Mouse (Mus musculus): Measurements from ENCODE around the gene Prss36. TPM values are rescaled to one million over a fixed set of nuclear protein-coding genes. Genes with fewer than 3 reads are reported as not detected.
"Not testable (repeated sequence)": the region's sequence is repeated elsewhere in the genome, so short reads cannot be mapped to it uniquely, and the experiment has no call there.

The Prss36 gene
- polyA plus RNA-seq, 1 experiment = 15.8 TPM

GRCm38 (mm10) chr7:127966371-127966918 is 19.9 kb upstream of the Prss36 start:
- no peaks in the 10 kb centered on the region for H3K27me3 ChIP-seq (ENCODE audit: control insufficient read depth, insufficient read depth, low read length)
- peak overlapping the region; percentile 75 for H3K27ac ChIP-seq (ENCODE audit: control insufficient read depth, insufficient read depth, low read length)
- peak; percentile 14 for DNase-seq
- 10% methylated on average over 10 of the region's 10 CpGs for WGBS
- peaks cover 18% of the 10 kb centered on the region for H3K36me3 ChIP-seq (ENCODE audit: control insufficient read depth, insufficient read depth, low read length)
- peaks cover 10% of the 10 kb centered on the region for H3K4me1 ChIP-seq (replicated peaks; ENCODE audit: control insufficient read depth, insufficient read depth, low read length)
- TF ChIP-seq POLR2A (IDR thresholded peaks at IDR 0.05; ENCODE audit: control insufficient read depth, extremely low read depth, insufficient read depth, low read length, poor library complexity) (no peak), CTCF (IDR thresholded peaks at IDR 0.05; ENCODE audit: borderline replicate concordance, control insufficient read depth, extremely low read depth, insufficient read depth, low read length, poor library complexity) (no peak)
- H3K4me3 ChIP-seq (ENCODE audit: control insufficient read depth, insufficient read depth, low read length) = peak overlapping the region; percentile 88

GRCm38 (mm10) chr7:127959364-127959763 is 12.8 kb upstream of the Prss36 start:
- no peak for TF ChIP-seq POLR2A (IDR thresholded peaks at IDR 0.05; ENCODE audit: control insufficient read depth, extremely low read depth, insufficient read depth, low read length, poor library complexity)
- TF ChIP-seq CTCF (IDR thresholded peaks at IDR 0.05; ENCODE audit: borderline replicate concordance, control insufficient read depth, extremely low read depth, insufficient read depth, low read length, poor library complexity) = no peak
- H3K4me1 ChIP-seq (replicated peaks; ENCODE audit: control insufficient read depth, insufficient read depth, low read length) = no peaks in the 10 kb centered on the region
- no peak for DNase-seq
- no peaks in the 10 kb centered on the region for H3K27me3 ChIP-seq (ENCODE audit: control insufficient read depth, insufficient read depth, low read length)
- no peak overlapping the region for H3K27ac ChIP-seq (ENCODE audit: control insufficient read depth, insufficient read depth, low read length)
- 81% methylated on average over 5 of the region's 5 CpGs for WGBS
- H3K4me3 ChIP-seq (ENCODE audit: control insufficient read depth, insufficient read depth, low read length) = no peak overlapping the region
- H3K36me3 ChIP-seq (ENCODE audit: control insufficient read depth, insufficient read depth, low read length) = no peaks in the 10 kb centered on the region

GRCm38 (mm10) chr7:127952864-127953581 is 6.5 kb upstream of the Prss36 start:
- Histone ChIP-seq H3K27ac (ENCODE audit: control insufficient read depth, insufficient read depth, low read length) (no peak overlapping the region; the same call in 1 of the 2 replicates), H3K4me3 (ENCODE audit: control insufficient read depth, insufficient read depth, low read length) (peak overlapping the region; percentile 9; the same call in 1 of the 2 replicates), H3K4me1 (replicated peaks; ENCODE audit: control insufficient read depth, insufficient read depth, low read length) (peaks cover 7% of the 10 kb centered on the region), H3K36me3 (ENCODE audit: control insufficient read depth, insufficient read depth, low read length) (no peaks in the 10 kb centered on the region), H3K27me3 (ENCODE audit: control insufficient read depth, insufficient read depth, low read length) (no peaks in the 10 kb centered on the region)
- WGBS = 13% methylated on average over 13 of the region's 13 CpGs
- TF ChIP-seq CTCF (IDR thresholded peaks at IDR 0.05; ENCODE audit: borderline replicate concordance, control insufficient read depth, extremely low read depth, insufficient read depth, low read length, poor library complexity) = no peak
- no peak for TF ChIP-seq POLR2A (IDR thresholded peaks at IDR 0.05; ENCODE audit: control insufficient read depth, extremely low read depth, insufficient read depth, low read length, poor library complexity)
- peak; percentile 29 for DNase-seq

- no peak overlapping the region for H3K4me3 ChIP-seq (ENCODE audit: control insufficient read depth, insufficient read depth, low read length)
- WGBS = 69% methylated on average over 23 of the region's 23 CpGs
- no peak for DNase-seq
- H3K27me3 ChIP-seq (ENCODE audit: control insufficient read depth, insufficient read depth, low read length) = no peaks in the 10 kb centered on the region
- H3K36me3 ChIP-seq (ENCODE audit: control insufficient read depth, insufficient read depth, low read length) = no peaks in the 10 kb centered on the region
- H3K4me1 ChIP-seq (replicated peaks; ENCODE audit: control insufficient read depth, insufficient read depth, low read length) = no peaks in the 10 kb centered on the region
- no peak overlapping the region for H3K27ac ChIP-seq (ENCODE audit: control insufficient read depth, insufficient read depth, low read length)
- no peak for TF ChIP-seq CTCF (IDR thresholded peaks at IDR 0.05; ENCODE audit: borderline replicate concordance, control insufficient read depth, extremely low read depth, insufficient read depth, low read length, poor library complexity)
- no peak for TF ChIP-seq POLR2A (IDR thresholded peaks at IDR 0.05; ENCODE audit: control insufficient read depth, extremely low read depth, insufficient read depth, low read length, poor library complexity)
Measured at GRCm38 (mm10) chr7:127944614-127945013, 1.9 kb downstream of the Prss36 start.

- H3K27ac ChIP-seq (ENCODE audit: control insufficient read depth, insufficient read depth, low read length); H3K4me1 ChIP-seq (replicated peaks; ENCODE audit: control insufficient read depth, insufficient read depth, low read length); H3K27me3 ChIP-seq (ENCODE audit: control insufficient read depth, insufficient read depth, low read length); DNase-seq; H3K4me3 ChIP-seq (ENCODE audit: control insufficient read depth, insufficient read depth, low read length); H3K36me3 ChIP-seq (ENCODE audit: control insufficient read depth, insufficient read depth, low read length): not testable (repeated sequence)
- WGBS = 56% methylated on average over 2 of the region's 2 CpGs
Measured at GRCm38 (mm10) chr7:127942097-127942496, 4.4 kb downstream of the Prss36 start.

- no peak for DNase-seq
- Histone ChIP-seq H3K27me3 (ENCODE audit: control insufficient read depth, insufficient read depth, low read length) (no peaks in the 10 kb centered on the region), H3K27ac (ENCODE audit: control insufficient read depth, insufficient read depth, low read length) (no peak overlapping the region), H3K4me3 (ENCODE audit: control insufficient read depth, insufficient read depth, low read length) (peak overlapping the region; percentile 65; the same call in 1 of the 2 replicates), H3K4me1 (replicated peaks; ENCODE audit: control insufficient read depth, insufficient read depth, low read length) (peaks cover 13% of the 10 kb centered on the region), H3K36me3 (ENCODE audit: control insufficient read depth, insufficient read depth, low read length) (no peaks in the 10 kb centered on the region)
- 80% methylated on average over 18 of the region's 18 CpGs for WGBS
- TF ChIP-seq POLR2A (IDR thresholded peaks at IDR 0.05; ENCODE audit: control insufficient read depth, extremely low read depth, insufficient read depth, low read length, poor library complexity) = no peak
- no peak for TF ChIP-seq CTCF (IDR thresholded peaks at IDR 0.05; ENCODE audit: borderline replicate concordance, control insufficient read depth, extremely low read depth, insufficient read depth, low read length, poor library complexity)
Measured at GRCm38 (mm10) chr7:127936216-127936884, 10.2 kb downstream of the Prss36 start.
